Mouse (Mus musculus): ENCODE measurements around the gene Zfp867.

DNA sequence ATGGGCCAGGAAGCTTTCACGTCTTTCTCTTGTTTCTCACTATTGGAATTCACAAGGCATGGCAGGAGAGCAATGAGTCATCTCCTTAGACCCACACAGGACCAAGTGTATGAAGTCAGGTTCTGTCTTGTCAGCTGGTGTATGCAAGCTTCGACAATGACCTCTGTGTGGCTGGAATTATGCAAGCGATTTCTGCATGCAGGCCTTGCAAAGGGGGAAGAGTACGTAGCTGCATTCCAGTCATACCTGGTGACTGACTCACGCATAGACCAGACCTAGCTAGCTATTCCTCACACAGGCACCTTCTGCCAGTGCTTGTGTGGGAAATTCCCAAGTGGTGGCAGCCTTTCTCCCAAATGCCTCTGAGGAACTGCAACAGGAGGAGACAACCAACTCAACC, 13.3 kb downstream of the Zfp867 start:
- TF ChIP-seq CTCF (IDR thresholded peaks at IDR 0.05; ENCODE audit: extremely low read depth, insufficient read depth, low read length) (no peak), POLR2A (IDR thresholded peaks at IDR 0.05; ENCODE audit: extremely low read depth, insufficient read depth, low read length) (no peak)
